Mouse (Mus musculus) heart, embryonic 14.5 days (tissue): ENCODE data around the gene Dnaja3. TPM values are rescaled to one million over a fixed set of nuclear protein-coding genes. Genes with fewer than 3 reads are reported as not detected.

Source experiments
- ATAC-seq: fragments of 200-750 bp; cut with Nextera tagmentation; 2 replicates; pipeline ENCODE4 v1.8.0; 2017; ENCODE audit warnings: low read depth, moderate TSS enrichment; ENCODE audit not compliant: insufficient number of reproducible peaks, insufficient read depth, low FRiP score
- H3K27ac ChIP-seq, 2 experiments: fragments of 200-500 bp in 1 of 2; fragments of 300-500 bp in 1 of 2; sonication (generic) in 1 of 2; replicated peaks in 1 of 2; 2 replicates each; pipeline ENCODE4 v1.5.1; 2012 to 2014; ENCODE audit warnings: low read depth in 2 of 2, low read length in 2 of 2, control low read depth in 1 of 2, mild to moderate bottlenecking in 1 of 2, mixed read lengths in 1 of 2; ENCODE audit not compliant: control insufficient read depth in 1 of 2, insufficient read depth in 1 of 2
- H3K27me3 ChIP-seq: fragments of 300-500 bp; sonication (generic); 2 replicates; pipeline ENCODE4 v1.6.1; 2014; ENCODE audit warnings: mild to moderate bottlenecking, low read length, control low read depth; ENCODE audit not compliant: control insufficient read depth, insufficient read depth
- H3K36me3 ChIP-seq: fragments of 300-500 bp; sonication (generic); 2 replicates; pipeline ENCODE4 v1.6.1; 2014; ENCODE audit warnings: mild to moderate bottlenecking, control low read depth, low read length, mixed read lengths; ENCODE audit not compliant: control insufficient read depth, insufficient read depth
- H3K4me1 ChIP-seq, 2 experiments: fragments of 200-500 bp in 1 of 2; fragments of 300-500 bp in 1 of 2; sonication (generic) in 1 of 2; 2 replicates each; pipeline ENCODE4 v1.6.1; 2012 to 2014; ENCODE audit warnings: low read length in 2 of 2, control low read depth in 1 of 2, mixed read lengths in 1 of 2; ENCODE audit not compliant: control insufficient read depth in 2 of 2, insufficient read depth in 2 of 2
- H3K4me2 ChIP-seq: fragments of 300-500 bp; sonication (generic); 2 replicates; pipeline ENCODE4 v1.6.1; 2014; ENCODE audit warnings: mild to moderate bottlenecking, low read length
- H3K4me3 ChIP-seq, 2 experiments: fragments of 200-500 bp in 1 of 2; fragments of 300-500 bp in 1 of 2; sonication (generic) in 1 of 2; 2 replicates each; pipeline ENCODE4 v1.5.1; 2012 to 2014; ENCODE audit warnings: low read length in 2 of 2, mild to moderate bottlenecking in 2 of 2, control low read depth in 1 of 2, low read depth in 1 of 2, moderate library complexity in 1 of 2; ENCODE audit not compliant: control insufficient read depth in 1 of 2, insufficient read depth in 1 of 2
- H3K9ac ChIP-seq: fragments of 300-500 bp; sonication (generic); 2 replicates; pipeline ENCODE4 v1.6.1; 2014; ENCODE audit warnings: mild to moderate bottlenecking, low read length
- H3K9me3 ChIP-seq: fragments of 300-500 bp; sonication (generic); 2 replicates; pipeline ENCODE4 v1.6.1; 2016; ENCODE audit warnings: low read length, control low read depth; ENCODE audit not compliant: control insufficient read depth
- WGBS: fragments of 180-500 bp; shearing (Covaris S2); extraction: QIAGEN DNeasy Blood & Tissue Kit; methylation state at CpG from one replicate; pipeline ENCODE4 v1.1.7; 2014; 5-methylcytosine and 5-hydroxymethylcytosine counted together
- polyA plus RNA-seq: library from polyadenylated mRNA; unstranded; fragments of >200 nt; fragmentation: Nextera tagmentation; extraction: Ambion mirVana; gene quantifications from 2 replicates; pipeline ENCODE4 v1.2.1, GENCODE M21; 2014

Dnaja3 gene
- 68.9 and 70.3 TPM in 2 replicates for polyA plus RNA-seq

GRCm38 (mm10) chr16:4639831-4640237, at the start of gene Dnaja3, which contains the start of gene Vasn:
TSS of gene Dnaja3 (plus strand) at chr16:4639989.
TSS of gene Vasn (plus strand) at chr16:4639941.
- Histone ChIP-seq H3K27me3 (no peaks in the 10 kb centered on the region), H3K27ac (peak within 1 kb of the TSS; percentile 82 to 91), H3K9ac (peak within 1 kb of the TSS; percentile 90), H3K4me1 (peaks cover 51 to 66% of the 10 kb centered on the region in 2 experiments), H3K9me3 (no peaks in the 10 kb centered on the region), H3K4me2 (peak within 1 kb of the TSS; percentile 89), H3K36me3 (no peaks in the 10 kb centered on the region), H3K4me3 (peak within 1 kb of the TSS; percentile 82 to 85)
- 4% methylated on average over 22 of the region's 22 CpGs for WGBS
- peak; percentile 77 for ATAC-seq

- no peak overlapping the region for H3K27ac ChIP-seq
- H3K9ac ChIP-seq: no peak overlapping the region
- no peak for ATAC-seq
- H3K4me3 ChIP-seq: no peak overlapping the region
- no peak overlapping the region for H3K4me2 ChIP-seq
- H3K36me3 ChIP-seq: peaks cover 21% of the 10 kb centered on the region
- no peaks in the 10 kb centered on the region for H3K9me3 ChIP-seq
- 93% methylated on average over 9 of the region's 9 CpGs for WGBS
- peaks cover 18 to 24% of the 10 kb centered on the region in 2 experiments for H3K4me1 ChIP-seq
- no peaks in the 10 kb centered on the region for H3K27me3 ChIP-seq
These were observed 49.6 kb upstream of the Dnaja3 start for GRCm38 (mm10) chr16:4590236-4590635.

- ATAC-seq: no peak
- H3K36me3 ChIP-seq: peaks cover 21% of the 10 kb centered on the region
- WGBS: 14% methylated on average over 32 of the region's 32 CpGs
- H3K4me1 ChIP-seq: peaks cover 34 to 36% of the 10 kb centered on the region in 2 experiments
- H3K4me2 ChIP-seq: peak overlapping the region; percentile 91
- peak overlapping the region; percentile 64 to 85 for H3K4me3 ChIP-seq
- H3K9me3 ChIP-seq: no peaks in the 10 kb centered on the region
- peak overlapping the region; percentile 96 for H3K9ac ChIP-seq
- peak overlapping the region; percentile 94 to 96 for H3K27ac ChIP-seq
- no peaks in the 10 kb centered on the region for H3K27me3 ChIP-seq
These were observed 46.6 kb upstream of the Dnaja3 start for GRCm38 (mm10) chr16:4592909-4593875.

GRCm38 (mm10) chr16:4593971-4594813, 45.6 kb upstream of the Dnaja3 start, which contains the start of gene Glis2:
TSS of gene Glis2 (plus strand) at chr16:4594713.
- Histone ChIP-seq H3K27ac (peak within 1 kb of the TSS; percentile 94 to 96), H3K9ac (peak within 1 kb of the TSS; percentile 96), H3K36me3 (peaks cover 21% of the 10 kb centered on the region), H3K4me3 (peak within 1 kb of the TSS; percentile 76 to 85), H3K4me2 (peak within 1 kb of the TSS; percentile 91), H3K4me1 (peaks cover 44 to 46% of the 10 kb centered on the region in 2 experiments), H3K27me3 (no peaks in the 10 kb centered on the region), H3K9me3 (no peaks in the 10 kb centered on the region)
- WGBS: 0% methylated on average over 27 of the region's 74 CpGs
- peak; percentile 86 for ATAC-seq

- ATAC-seq: peak; percentile 2; the same call in 1 of the 2 replicates
- Histone ChIP-seq H3K36me3 (peaks cover 14% of the 10 kb centered on the region), H3K27me3 (no peaks in the 10 kb centered on the region), H3K9me3 (no peaks in the 10 kb centered on the region), H3K4me2 (peak overlapping the region; percentile 91), H3K27ac (peak overlapping the region; percentile 82 to 96), H3K4me3 (peak overlapping the region; percentile 76 to 85), H3K9ac (peak overlapping the region; percentile 96), H3K4me1 (peaks cover 50 to 53% of the 10 kb centered on the region in 2 experiments)
- WGBS: under 1% methylated on average over 35 of the region's 52 CpGs
These were observed 44.8 kb upstream of the Dnaja3 start for GRCm38 (mm10) chr16:4594814-4595526.

- H3K9me3 ChIP-seq: no peaks in the 10 kb centered on the region
- H3K4me2 ChIP-seq: peak overlapping the region; percentile 91
- H3K36me3 ChIP-seq: peaks cover 8% of the 10 kb centered on the region
- peak overlapping the region; percentile 82 to 96 for H3K27ac ChIP-seq
- H3K4me3 ChIP-seq: peak overlapping the region; percentile 76 to 85
- peaks cover 55 to 58% of the 10 kb centered on the region in 2 experiments for H3K4me1 ChIP-seq
- 8% methylated on average over 5 of the region's 5 CpGs for WGBS
- H3K9ac ChIP-seq: peak overlapping the region; percentile 96
- no peak for ATAC-seq
- no peaks in the 10 kb centered on the region for H3K27me3 ChIP-seq
These were observed 44.2 kb upstream of the Dnaja3 start for GRCm38 (mm10) chr16:4595527-4595963.
